Mouse (Mus musculus) ES-Bruce4 (cell line): Measurements from ENCODE around the gene Slc34a2.

Experiments used
- CTCF ChIP-seq: IDR thresholded peaks from one replicate; pipeline ENCODE4 v1.8.1; 2011; ENCODE audit warnings: low read depth, low read length
- EP300 ChIP-seq: IDR thresholded peaks from 2 replicates; pipeline ENCODE4 v1.6.1; 2011; ENCODE audit warnings: low read depth, low read length; ENCODE audit not compliant: insufficient read depth
- POLR2A ChIP-seq: IDR thresholded peaks from one replicate; pipeline ENCODE4 v1.8.1; 2011; ENCODE audit warnings: low read length; ENCODE audit not compliant: insufficient read depth

GRCm38 (mm10) chr5:53003981-53004380, 33.9 kb upstream of the Slc34a2 start:
- TF ChIP-seq POLR2A (no peak), EP300 (no peak), CTCF (no peak)
